Mouse (Mus musculus) neural tube, embryonic 12.5 days (tissue): ENCODE results near the gene Tacr1. TPM values are rescaled to one million over a fixed set of nuclear protein-coding genes. Genes with fewer than 3 reads are reported as not detected.

Source experiments
- ATAC-seq: fragments of 200-750 bp; cut with Nextera tagmentation; 2 replicates; pipeline ENCODE4 v1.8.0; 2017; ENCODE audit warnings: low read depth, mild to moderate bottlenecking, moderate TSS enrichment, moderate library complexity; ENCODE audit not compliant: low FRiP score
- H3K27ac ChIP-seq: fragments of 300-500 bp; sonication (generic); 2 replicates; pipeline ENCODE4 v1.5.1; 2016
- H3K27me3 ChIP-seq: fragments of 300-500 bp; sonication (generic); replicated peaks from 2 replicates; pipeline ENCODE4 v1.6.1; 2016; ENCODE audit warnings: mild to moderate bottlenecking
- H3K36me3 ChIP-seq: fragments of 300-500 bp; sonication (generic); 2 replicates; pipeline ENCODE4 v1.6.1; 2016; ENCODE audit warnings: mild to moderate bottlenecking
- H3K4me1 ChIP-seq: fragments of 300-500 bp; sonication (generic); 2 replicates; pipeline ENCODE4 v1.6.1; 2016
- H3K4me2 ChIP-seq: fragments of 300-500 bp; sonication (generic); replicated peaks from 2 replicates; pipeline ENCODE4 v1.6.1; 2016; ENCODE audit warnings: mild to moderate bottlenecking
- H3K4me3 ChIP-seq: fragments of 300-500 bp; sonication (generic); 2 replicates; pipeline ENCODE4 v1.5.1; 2016
- H3K9ac ChIP-seq: fragments of 300-500 bp; sonication (generic); 2 replicates; pipeline ENCODE4 v1.6.1; 2016; ENCODE audit warnings: mild to moderate bottlenecking
- H3K9me3 ChIP-seq: fragments of 300-500 bp; sonication (generic); 2 replicates; pipeline ENCODE4 v1.6.1; 2016; ENCODE audit warnings: mild to moderate bottlenecking
- WGBS: fragments of 180-500 bp; shearing (Covaris S2); methylation state at CpG from one replicate; pipeline ENCODE4 v1.1.7; 2016; 5-methylcytosine and 5-hydroxymethylcytosine counted together
- polyA plus RNA-seq: library from polyadenylated mRNA; unstranded; fragments of >200 nt; fragmentation: Nextera tagmentation; extraction: Ambion mirVana; gene quantifications from 2 replicates; pipeline ENCODE4 v1.2.1, GENCODE M21; 2016

Gene Tacr1
- polyA plus RNA-seq, 1 experiment from 2014 or later = 2.5 TPM

DNA sequence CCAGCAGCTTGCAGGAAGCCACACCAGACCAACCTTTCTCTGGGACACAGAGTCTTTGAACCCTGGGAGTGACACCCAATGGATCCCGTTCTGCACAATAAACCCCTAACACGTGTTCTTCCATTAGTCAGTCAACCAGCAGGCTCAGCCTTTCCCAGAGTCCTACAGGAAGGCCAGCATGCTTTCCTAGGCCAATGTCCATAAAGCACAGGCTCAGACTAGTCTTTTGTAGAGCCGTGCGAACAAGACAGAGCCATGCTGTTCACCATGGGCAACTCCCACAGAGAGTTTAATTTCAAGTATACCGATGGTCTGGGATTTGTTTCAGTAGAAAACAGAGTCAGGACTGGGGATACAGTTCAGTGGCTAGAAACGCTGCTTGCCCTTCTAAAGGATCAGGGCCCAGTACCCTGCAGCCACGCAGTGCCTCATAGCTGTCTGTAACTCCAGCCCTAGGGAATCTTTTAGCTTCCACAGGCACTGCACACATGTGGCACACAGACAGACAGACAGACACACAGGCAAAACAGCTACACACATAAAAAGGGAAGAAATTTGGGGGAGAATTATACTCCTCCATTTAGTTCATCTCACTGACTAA, 55.1 kb downstream of the Tacr1 start:
- no peak overlapping the region for H3K27ac ChIP-seq
- 83% methylated on average over 7 of the region's 7 CpGs for WGBS
- no peaks in the 10 kb centered on the region for H3K27me3 ChIP-seq
- no peaks in the 10 kb centered on the region for H3K9me3 ChIP-seq
- H3K4me3 ChIP-seq = no peak overlapping the region
- no peak overlapping the region for H3K4me2 ChIP-seq
- no peaks in the 10 kb centered on the region for H3K36me3 ChIP-seq
- ATAC-seq = no peak
- no peak overlapping the region for H3K9ac ChIP-seq
- H3K4me1 ChIP-seq = no peaks in the 10 kb centered on the region

DNA sequence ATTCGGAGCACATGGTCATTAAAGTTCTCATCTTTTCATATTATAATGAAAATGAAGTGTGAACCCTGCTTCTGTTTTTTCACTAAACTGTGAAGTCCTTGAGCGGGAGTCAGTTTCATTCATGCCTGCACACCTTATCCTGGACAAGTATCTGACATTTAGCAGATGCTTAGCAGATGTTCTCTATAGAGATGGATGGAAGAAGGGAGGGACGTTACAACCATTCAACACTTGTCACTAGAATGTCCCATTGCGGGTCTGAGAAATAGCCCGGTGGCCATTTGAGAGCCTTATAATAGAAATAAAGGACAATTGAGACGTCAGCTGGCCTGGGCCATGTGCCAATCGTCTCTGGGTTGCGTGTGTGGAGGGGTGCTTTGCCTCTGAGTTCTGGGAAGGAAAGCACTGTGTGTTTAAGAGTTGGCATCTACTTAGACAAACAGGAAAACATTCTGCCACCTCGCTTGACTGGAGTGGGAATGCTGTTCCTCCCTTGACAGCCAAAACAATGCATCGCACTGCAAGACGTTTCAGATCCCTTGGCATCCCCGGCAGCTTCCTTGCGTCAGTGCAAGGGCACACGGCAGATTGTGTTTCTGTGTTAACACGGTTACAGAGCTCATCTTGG, 56.7 kb downstream of the Tacr1 start:
- Histone ChIP-seq H3K4me1 (no peaks in the 10 kb centered on the region), H3K27me3 (no peaks in the 10 kb centered on the region), H3K4me2 (no peak overlapping the region), H3K9me3 (no peaks in the 10 kb centered on the region), H3K36me3 (no peaks in the 10 kb centered on the region), H3K4me3 (no peak overlapping the region), H3K9ac (no peak overlapping the region), H3K27ac (no peak overlapping the region)
- WGBS = 75% methylated on average over 15 of the region's 15 CpGs
- ATAC-seq = no peak

DNA sequence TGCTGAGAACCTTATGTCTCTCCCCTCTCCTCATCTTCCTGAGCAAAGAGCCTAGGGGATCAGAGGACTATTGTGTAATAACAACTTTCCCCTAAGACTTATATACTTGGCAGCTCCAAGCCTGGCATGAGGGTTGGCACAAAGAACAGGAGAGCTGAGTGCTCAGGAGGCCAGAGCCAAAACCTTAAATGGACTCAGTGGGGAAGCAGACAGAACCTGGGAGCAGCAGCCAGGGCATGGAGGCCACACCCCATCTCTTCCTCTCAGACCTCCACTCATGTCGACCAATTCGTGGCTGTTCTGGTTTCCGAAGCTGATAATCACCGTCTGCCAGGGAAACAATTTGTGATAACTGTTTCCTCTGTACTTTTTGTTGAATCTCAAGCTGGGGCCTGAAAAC, 61.0 kb downstream of the Tacr1 start:
- Histone ChIP-seq H3K27ac (no peak overlapping the region), H3K9me3 (no peaks in the 10 kb centered on the region), H3K4me1 (no peaks in the 10 kb centered on the region), H3K4me3 (no peak overlapping the region), H3K4me2 (no peak overlapping the region), H3K9ac (no peak overlapping the region), H3K27me3 (no peaks in the 10 kb centered on the region), H3K36me3 (no peaks in the 10 kb centered on the region)
- no peak for ATAC-seq
- WGBS = 92% methylated on average over 4 of the region's 4 CpGs

DNA sequence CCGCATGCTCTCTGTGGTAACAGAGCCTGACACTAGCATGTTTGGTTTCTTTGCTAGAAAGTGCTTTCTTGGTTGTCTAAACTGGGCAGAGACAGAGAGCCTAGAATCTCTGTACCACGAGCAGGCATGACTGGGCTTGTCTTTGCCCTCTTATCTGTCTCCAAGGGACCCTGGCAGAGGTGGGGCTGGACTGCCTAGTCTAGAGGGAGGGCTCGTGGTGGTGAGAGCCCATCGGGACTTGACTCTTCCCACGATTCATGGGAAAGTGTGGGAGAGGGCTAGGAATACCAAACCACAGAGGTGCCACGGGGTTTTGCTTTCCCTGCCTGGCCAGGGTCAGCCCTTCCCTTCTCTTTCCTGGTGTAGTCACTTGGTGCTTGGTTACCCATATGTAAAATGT, 72.3 kb downstream of the Tacr1 start:
- H3K4me3 ChIP-seq = no peak overlapping the region
- H3K36me3 ChIP-seq = no peaks in the 10 kb centered on the region
- no peaks in the 10 kb centered on the region for H3K27me3 ChIP-seq
- no peaks in the 10 kb centered on the region for H3K9me3 ChIP-seq
- H3K4me1 ChIP-seq = no peaks in the 10 kb centered on the region
- no peak overlapping the region for H3K4me2 ChIP-seq
- no peak for ATAC-seq
- WGBS = 80% methylated on average over 6 of the region's 6 CpGs
- no peak overlapping the region for H3K9ac ChIP-seq
- H3K27ac ChIP-seq = no peak overlapping the region

DNA sequence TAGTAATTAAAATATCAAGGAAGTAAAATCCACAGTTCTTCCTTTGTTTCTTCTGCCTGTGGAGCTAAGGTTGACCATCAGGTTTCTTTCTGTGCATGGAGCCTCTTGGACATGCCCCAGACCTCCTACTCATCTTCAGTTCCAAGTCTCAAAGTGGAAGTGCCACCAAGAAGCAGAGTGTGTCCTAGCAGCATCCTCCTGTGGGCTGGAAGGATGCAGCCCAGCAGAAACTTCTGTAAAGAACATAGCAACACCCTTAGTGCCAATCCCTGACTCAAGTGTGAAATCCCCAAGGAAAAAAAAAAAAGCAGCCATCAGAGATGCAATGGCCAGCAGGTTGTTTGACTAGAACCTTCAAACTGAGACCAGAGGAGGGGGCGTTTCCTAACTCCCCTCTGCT, 81.7 kb downstream of the Tacr1 start:
- no peaks in the 10 kb centered on the region for H3K27me3 ChIP-seq
- no peak for ATAC-seq
- H3K4me1 ChIP-seq = no peaks in the 10 kb centered on the region
- no peak overlapping the region for H3K27ac ChIP-seq
- no peaks in the 10 kb centered on the region for H3K9me3 ChIP-seq
- H3K4me3 ChIP-seq = no peak overlapping the region
- WGBS = 82% methylated on average over 1 of the region's 1 CpGs
- no peaks in the 10 kb centered on the region for H3K36me3 ChIP-seq
- H3K9ac ChIP-seq = no peak overlapping the region
- H3K4me2 ChIP-seq = no peak overlapping the region

DNA sequence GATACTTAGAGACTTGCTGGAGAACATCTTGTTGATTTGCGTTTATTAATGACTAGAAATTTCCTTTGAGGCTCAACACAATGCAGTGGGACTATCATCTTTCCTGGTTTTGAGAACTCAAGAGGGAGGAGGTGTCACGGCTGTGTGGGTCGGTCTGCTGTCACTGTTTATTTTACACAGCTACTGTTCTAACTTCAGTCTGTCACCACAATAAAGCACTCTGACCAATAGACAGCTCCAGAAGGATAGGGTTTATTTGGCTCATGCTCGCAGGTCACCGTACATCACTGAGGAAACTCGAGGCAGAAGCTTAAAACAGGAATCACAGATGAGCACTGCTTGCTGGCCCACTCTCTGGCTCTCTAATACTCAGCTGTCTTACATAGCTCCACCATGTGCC, 92.3 kb downstream of the Tacr1 start:
- WGBS = 80% methylated on average over 6 of the region's 6 CpGs

DNA sequence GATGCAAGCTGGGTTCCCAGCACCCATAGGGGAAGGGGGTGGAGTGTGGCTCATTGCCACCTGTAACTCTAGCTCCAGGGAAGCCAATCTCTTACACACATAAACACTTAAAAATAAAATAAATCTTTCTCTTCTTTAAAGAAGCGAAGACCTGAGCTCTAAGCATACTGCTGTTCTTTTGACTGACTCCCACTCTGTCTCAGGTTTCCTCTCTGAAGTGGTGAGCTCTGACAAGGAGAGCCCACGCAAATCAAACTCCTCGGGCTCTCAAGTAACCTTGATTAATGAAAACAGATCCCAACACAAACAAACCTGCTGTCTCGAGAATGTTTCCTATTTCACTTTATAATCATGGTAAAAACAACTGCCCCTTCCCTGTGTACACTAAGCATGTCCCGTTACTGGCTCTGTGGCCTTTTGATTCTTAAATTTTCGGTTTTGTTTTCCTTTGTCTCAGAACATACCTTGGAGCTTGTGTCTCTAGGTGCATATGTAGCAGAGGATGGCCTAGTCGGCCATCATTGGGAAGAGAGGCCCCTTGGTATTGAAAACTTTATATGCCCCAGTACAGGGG, 108.8 kb downstream of the Tacr1 start:
- Histone ChIP-seq H3K9me3 (no peaks in the 10 kb centered on the region), H3K4me1 (no peaks in the 10 kb centered on the region), H3K9ac (no peak overlapping the region), H3K4me2 (no peak overlapping the region), H3K36me3 (no peaks in the 10 kb centered on the region), H3K27me3 (no peaks in the 10 kb centered on the region), H3K27ac (no peak overlapping the region), H3K4me3 (no peak overlapping the region)
- no peak for ATAC-seq
- WGBS = 76% methylated on average over 7 of the region's 7 CpGs

More for the DNA sequence above, 92.3 kb downstream of the Tacr1 start:
- Histone ChIP-seq H3K4me3 (no peak overlapping the region), H3K27ac (no peak overlapping the region), H3K36me3 (no peaks in the 10 kb centered on the region), H3K27me3 (no peaks in the 10 kb centered on the region), H3K4me1 (no peaks in the 10 kb centered on the region), H3K4me2 (no peak overlapping the region), H3K9ac (no peak overlapping the region), H3K9me3 (no peaks in the 10 kb centered on the region)
- ATAC-seq = no peak

DNA sequence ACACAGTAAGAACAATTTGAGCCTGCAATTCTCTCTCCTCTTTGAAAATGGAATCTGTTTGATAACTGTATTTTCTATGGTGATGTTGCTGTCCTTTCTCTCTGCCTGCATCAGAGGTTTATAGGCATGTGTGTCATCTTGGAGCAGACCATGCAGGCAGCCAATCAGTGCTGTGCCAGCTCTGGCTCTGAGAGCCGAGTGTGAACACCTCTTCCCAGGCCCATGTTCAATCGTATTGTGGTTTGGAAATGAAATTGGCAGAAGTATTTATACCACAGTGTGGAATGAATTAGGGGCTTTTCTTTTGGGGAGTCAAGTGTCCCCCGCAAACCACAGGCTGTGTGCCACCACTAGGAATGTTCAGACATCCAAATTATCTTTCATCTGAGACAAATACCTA, 117.5 kb downstream of the Tacr1 start:
- H3K36me3 ChIP-seq = no peaks in the 10 kb centered on the region
- no peak overlapping the region for H3K27ac ChIP-seq
- no peak overlapping the region for H3K4me3 ChIP-seq
- H3K4me1 ChIP-seq = no peaks in the 10 kb centered on the region
- H3K4me2 ChIP-seq = no peak overlapping the region
- H3K27me3 ChIP-seq = no peaks in the 10 kb centered on the region
- H3K9me3 ChIP-seq = no peaks in the 10 kb centered on the region
- no peak for ATAC-seq
- no peak overlapping the region for H3K9ac ChIP-seq
- 86% methylated on average over 3 of the region's 3 CpGs for WGBS

DNA sequence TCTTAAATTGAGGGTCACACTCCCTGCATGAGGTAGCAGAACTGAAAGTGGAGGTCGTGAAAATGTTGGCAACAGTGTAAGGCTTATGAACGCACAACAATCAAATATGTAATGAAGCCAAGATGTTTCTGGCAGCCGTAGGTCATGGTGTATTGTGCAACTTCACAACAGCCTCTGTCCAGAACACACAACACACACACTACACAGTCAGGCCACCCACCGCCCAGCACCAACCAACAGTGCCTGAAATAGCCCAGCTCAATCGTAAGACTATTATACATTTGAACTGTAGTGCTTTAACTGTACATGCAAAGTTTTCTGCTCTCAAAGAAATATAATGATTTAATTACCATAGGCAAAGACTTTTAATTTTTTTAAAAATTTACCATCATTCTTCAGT, 120.4 kb downstream of the Tacr1 start:
- no peak overlapping the region for H3K4me2 ChIP-seq
- H3K36me3 ChIP-seq = no peaks in the 10 kb centered on the region
- no peaks in the 10 kb centered on the region for H3K27me3 ChIP-seq
- no peak overlapping the region for H3K9ac ChIP-seq
- 91% methylated on average over 5 of the region's 5 CpGs for WGBS
- H3K9me3 ChIP-seq = no peaks in the 10 kb centered on the region
- no peak overlapping the region for H3K4me3 ChIP-seq
- peaks cover 9% of the 10 kb centered on the region; the same call in 1 of the 2 replicates for H3K4me1 ChIP-seq
- no peak for ATAC-seq
- H3K27ac ChIP-seq = no peak overlapping the region

DNA sequence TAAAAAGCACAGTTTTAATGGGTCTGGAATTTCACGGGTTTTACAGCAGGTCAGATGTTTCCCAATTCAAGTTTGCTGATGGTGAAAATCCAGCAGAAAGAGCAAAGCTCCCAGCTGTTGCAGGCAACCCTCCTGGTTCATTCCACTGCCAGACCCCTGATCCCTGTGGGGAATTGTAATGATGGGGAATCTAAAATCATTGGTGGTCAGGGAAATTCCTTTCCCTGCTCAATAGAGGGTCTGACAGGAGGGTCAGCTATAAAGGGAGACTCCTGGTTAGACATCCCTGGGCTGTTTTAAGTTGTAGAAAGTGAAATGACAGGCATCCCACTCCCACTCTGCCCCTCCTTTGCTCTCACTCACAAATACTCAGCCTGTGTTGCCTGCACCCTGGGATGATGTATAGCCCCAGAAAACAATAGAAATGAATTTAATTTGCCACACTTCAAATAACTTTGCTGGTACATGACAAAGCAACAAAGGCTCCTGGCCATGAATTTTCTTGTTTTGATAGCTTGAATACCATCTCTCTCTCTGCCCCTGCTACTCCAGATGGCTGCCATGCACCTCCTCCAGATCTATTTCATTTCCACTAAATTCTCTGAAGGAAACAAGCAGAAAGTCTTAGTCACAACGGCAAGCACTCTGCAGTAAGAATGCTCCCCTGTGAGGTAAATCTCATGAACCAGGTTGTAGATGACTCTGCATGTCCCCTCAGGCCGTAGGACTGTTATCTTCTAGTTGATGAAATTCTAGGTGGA, 123.2 kb downstream of the Tacr1 start:
- H3K9me3 ChIP-seq = no peaks in the 10 kb centered on the region
- peaks cover 9% of the 10 kb centered on the region; the same call in 1 of the 2 replicates for H3K4me1 ChIP-seq
- H3K4me3 ChIP-seq = no peak overlapping the region
- no peaks in the 10 kb centered on the region for H3K27me3 ChIP-seq
- no peak overlapping the region for H3K27ac ChIP-seq
- no peak overlapping the region for H3K9ac ChIP-seq
- H3K36me3 ChIP-seq = no peaks in the 10 kb centered on the region
- H3K4me2 ChIP-seq = no peak overlapping the region
- 27% methylated on average over 3 of the region's 3 CpGs for whole genome bisulfite sequencing
- no peak for ATAC-seq

DNA sequence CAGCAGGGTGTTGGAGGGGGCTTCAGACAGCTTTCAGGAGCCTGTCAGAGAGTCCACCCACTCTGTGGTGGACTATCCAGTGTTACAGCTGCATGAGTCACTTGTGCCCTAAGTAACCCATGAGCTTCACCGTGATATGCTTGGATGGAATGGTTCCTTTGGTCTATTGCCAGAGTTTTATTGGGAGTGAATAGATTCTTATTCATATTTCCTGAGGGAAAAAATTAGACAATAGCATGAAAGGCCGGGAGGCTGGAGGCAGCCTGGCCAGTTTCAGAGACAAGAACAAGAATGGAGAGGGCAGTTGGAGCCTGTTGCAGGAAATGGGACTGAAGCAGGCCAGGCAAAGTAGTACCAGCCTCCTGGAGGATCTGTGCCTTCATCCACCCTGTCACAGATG, 126.5 kb downstream of the Tacr1 start:
- Histone ChIP-seq H3K4me2 (no peak overlapping the region), H3K9ac (no peak overlapping the region), H3K4me3 (no peak overlapping the region), H3K36me3 (no peaks in the 10 kb centered on the region), H3K9me3 (no peaks in the 10 kb centered on the region), H3K27ac (no peak overlapping the region), H3K27me3 (no peaks in the 10 kb centered on the region), H3K4me1 (peaks cover 9% of the 10 kb centered on the region; the same call in 1 of the 2 replicates)
- no peak for ATAC-seq
- WGBS = 76% methylated on average over 2 of the region's 2 CpGs

DNA sequence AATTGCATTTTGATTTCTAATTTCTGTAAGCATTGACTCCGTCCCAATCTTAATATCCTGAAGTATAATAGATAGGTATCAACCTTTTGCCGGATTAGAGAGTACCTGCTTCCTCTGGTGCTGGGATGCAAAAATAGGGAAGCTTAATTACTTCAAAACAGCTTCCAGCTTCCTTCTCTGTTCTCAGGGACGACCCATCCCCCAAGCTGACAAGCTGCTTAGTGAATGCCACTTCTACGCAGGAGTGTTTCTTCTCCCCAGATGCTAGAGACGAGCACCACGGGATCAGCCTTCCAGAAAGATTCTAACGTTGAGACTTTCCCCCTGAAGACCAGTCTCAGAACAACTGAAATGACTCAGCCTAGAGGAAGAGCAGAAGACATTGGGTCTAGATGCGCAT, 134.5 kb downstream of the Tacr1 start:
- Histone ChIP-seq H3K4me1 (no peaks in the 10 kb centered on the region), H3K27me3 (no peaks in the 10 kb centered on the region), H3K36me3 (no peaks in the 10 kb centered on the region), H3K4me3 (no peak overlapping the region), H3K9me3 (no peaks in the 10 kb centered on the region), H3K9ac (no peak overlapping the region), H3K4me2 (no peak overlapping the region), H3K27ac (no peak overlapping the region)
- ATAC-seq = no peak
- 61% methylated on average over 8 of the region's 8 CpGs for WGBS
